Mouse (Mus musculus): ENCODE results near the gene Lrsam1. TPM values are rescaled to one million over a fixed set of nuclear protein-coding genes. Genes with fewer than 3 reads are reported as not detected.
A peak's percentile ranks its signal among the peaks of the same experiment; 100 is the strongest.

Lrsam1 gene
- polyA plus RNA-seq, 1 experiment from 2014 or later = 14.4 TPM

DNA sequence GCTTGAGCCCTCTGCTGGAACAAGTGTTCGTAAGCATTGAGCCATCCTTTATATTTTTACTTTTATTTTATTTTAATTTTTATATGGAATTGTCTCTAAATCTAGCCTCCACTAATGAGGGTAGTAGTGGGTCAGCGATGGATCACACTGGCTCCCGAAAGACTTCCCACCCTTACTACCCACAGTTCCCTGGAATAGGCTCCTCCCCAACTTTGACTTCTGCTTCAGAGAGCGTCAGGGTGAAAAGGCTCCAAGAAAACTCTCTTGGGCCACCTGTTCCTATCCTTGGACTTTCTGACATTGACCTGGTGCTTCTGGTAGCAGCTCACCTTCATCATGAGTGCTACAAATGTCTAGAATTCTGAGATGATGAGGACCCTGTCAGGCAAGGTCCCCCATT, 21.3 kb upstream of the Lrsam1 start:
- H3K4me1 ChIP-seq = peaks cover 12% of the 10 kb centered on the region
- no peaks in the 10 kb centered on the region for H3K27me3 ChIP-seq
- H3K9me3 ChIP-seq = no peaks in the 10 kb centered on the region
- no peak for ATAC-seq (ENCODE audit: insufficient number of reproducible peaks, insufficient read depth, low FRiP score, low TSS enrichment)
- H3K4me2 ChIP-seq (replicated peaks) = peak overlapping the region; percentile 100
- 4% methylated on average over 4 of the region's 4 CpGs for WGBS
- H3K36me3 ChIP-seq = no peaks in the 10 kb centered on the region
- no peak overlapping the region for H3K27ac ChIP-seq
- no peak overlapping the region; the same call in 1 of the 2 replicates for H3K9ac ChIP-seq
- H3K4me3 ChIP-seq = peak overlapping the region; percentile 80

DNA sequence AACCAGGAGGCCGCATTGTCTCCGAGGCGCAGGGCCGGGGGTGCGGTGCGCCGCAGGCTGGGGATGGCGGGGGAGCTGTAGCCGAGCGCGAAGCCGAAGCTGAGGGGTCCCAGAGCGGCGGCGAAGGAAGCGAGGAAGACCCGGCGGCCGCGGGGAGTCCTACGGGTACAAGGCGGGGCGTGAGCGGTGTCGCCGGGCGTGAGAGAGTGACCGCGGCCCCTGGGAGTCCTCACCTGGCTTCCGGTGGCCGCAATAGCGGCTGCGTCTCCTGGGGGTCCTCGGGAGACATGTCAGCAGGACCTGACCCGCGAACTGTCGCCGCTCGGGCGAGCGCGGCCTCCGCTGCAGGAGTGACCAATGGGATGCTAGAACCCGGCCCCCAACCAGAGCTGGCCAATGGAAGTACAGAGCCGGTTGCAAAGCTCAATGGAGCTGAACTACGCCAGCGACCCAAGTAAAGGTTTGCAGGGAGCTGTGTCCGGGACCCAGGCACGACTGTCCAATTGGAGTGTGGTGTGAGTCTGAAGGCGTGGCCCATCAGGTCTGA, 20.4 kb upstream of the Lrsam1 start, which contains the start of gene Slc2a8:
Slc2a8 (minus strand) TSS at position 359 of the 547 bp plus-strand sequence.
- H3K27me3 ChIP-seq = no peaks in the 10 kb centered on the region
- peak; percentile 97 for ATAC-seq (ENCODE audit: insufficient number of reproducible peaks, insufficient read depth, low FRiP score, low TSS enrichment)
- under 1% methylated on average over 50 of the region's 50 CpGs for WGBS
- H3K27ac ChIP-seq = peak within 1 kb of the TSS; percentile 18; the same call in 1 of the 2 replicates
- no peaks in the 10 kb centered on the region for H3K36me3 ChIP-seq
- no peaks in the 10 kb centered on the region for H3K9me3 ChIP-seq
- H3K9ac ChIP-seq = peak within 1 kb of the TSS; percentile 80
- peaks cover 12% of the 10 kb centered on the region for H3K4me1 ChIP-seq
- H3K4me3 ChIP-seq = peak within 1 kb of the TSS; percentile 80
- H3K4me2 ChIP-seq (replicated peaks) = peak within 1 kb of the TSS; percentile 100

DNA sequence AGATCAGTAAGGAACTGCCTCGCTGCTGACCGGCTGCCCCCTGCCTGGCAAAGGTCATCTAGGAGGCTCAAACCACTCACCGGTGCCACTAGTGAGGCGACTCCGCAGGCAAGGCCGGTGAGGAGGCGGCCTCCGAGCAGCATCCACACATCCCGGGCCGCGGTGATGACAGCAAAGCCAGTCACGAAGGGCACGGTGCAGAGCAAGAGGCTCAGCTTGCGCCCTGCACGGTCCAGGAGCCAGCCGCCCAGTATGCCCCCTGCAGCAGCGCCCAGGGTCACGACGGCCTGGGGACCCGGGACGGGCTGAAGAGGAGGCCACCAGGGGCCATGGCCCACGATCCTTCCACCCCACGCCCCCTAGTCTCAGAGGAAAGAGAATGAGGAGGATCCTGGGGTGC, 19.9 kb upstream of the Lrsam1 start:
- H3K4me2 ChIP-seq (replicated peaks) = peak overlapping the region; percentile 100
- no peaks in the 10 kb centered on the region for H3K9me3 ChIP-seq
- peak overlapping the region; percentile 80 for H3K9ac ChIP-seq
- H3K4me1 ChIP-seq = peaks cover 12% of the 10 kb centered on the region
- peak overlapping the region; percentile 18; the same call in 1 of the 2 replicates for H3K27ac ChIP-seq
- peaks cover under 1% of the 10 kb centered on the region; the same call in 1 of the 2 replicates for H3K36me3 ChIP-seq
- WGBS = under 1% methylated on average over 23 of the region's 23 CpGs
- peak overlapping the region; percentile 80 for H3K4me3 ChIP-seq
- ATAC-seq (ENCODE audit: insufficient number of reproducible peaks, insufficient read depth, low FRiP score, low TSS enrichment) = peak; percentile 50
- no peaks in the 10 kb centered on the region for H3K27me3 ChIP-seq

DNA sequence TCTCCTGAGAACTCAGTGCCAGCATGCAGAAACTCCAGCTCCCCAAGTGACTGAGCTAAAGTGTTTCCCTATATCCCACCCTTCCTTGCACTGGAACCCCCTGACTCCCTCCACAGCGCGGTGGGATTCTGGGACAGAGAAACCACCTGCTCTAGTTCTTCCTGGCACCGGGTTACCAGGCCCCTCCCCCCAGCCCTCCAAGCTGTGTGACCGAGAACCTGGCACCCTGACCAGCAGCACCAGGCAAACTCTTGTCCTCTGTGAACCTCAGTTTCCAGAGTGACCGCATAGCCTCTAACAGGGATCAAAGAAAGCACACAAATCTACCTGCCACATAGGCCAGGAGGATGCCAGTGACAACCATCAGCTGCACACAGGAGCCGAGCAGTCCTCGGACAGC, 18.3 kb upstream of the Lrsam1 start:
- no peak overlapping the region for H3K9ac ChIP-seq

DNA sequence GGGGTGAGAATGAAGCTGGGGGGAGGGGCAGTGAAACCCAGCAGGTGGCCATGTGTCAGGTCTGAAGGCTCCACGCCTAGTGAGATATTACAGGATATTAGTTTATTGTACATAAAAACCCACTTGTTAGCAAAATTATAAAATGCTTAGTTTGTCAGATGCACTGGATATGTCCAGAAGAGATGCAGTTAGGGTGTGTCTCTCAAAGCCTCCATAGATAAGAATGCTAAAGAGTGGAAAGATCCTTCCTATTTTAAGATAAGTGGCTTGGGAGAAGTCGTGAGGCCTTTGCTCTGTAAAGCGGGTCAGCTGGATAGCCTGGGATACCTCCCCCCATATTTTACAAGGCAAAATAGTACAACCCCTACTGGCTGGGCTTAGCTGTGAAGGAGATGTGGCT, 17.3 kb upstream of the Lrsam1 start:
- Histone ChIP-seq H3K9me3 (no peaks in the 10 kb centered on the region), H3K9ac (no peak overlapping the region), H3K4me1 (peaks cover 12% of the 10 kb centered on the region), H3K27me3 (no peaks in the 10 kb centered on the region), H3K36me3 (peaks cover 27% of the 10 kb centered on the region), H3K4me3 (no peak overlapping the region), H3K27ac (no peak overlapping the region), H3K4me2 (replicated peaks) (no peak overlapping the region)
- ATAC-seq (ENCODE audit: insufficient number of reproducible peaks, insufficient read depth, low FRiP score, low TSS enrichment) = no peak
- 79% methylated on average over 3 of the region's 3 CpGs for WGBS

More for the DNA sequence above, 18.3 kb upstream of the Lrsam1 start:
- no peak overlapping the region for H3K4me2 ChIP-seq (replicated peaks)
- H3K4me1 ChIP-seq = peaks cover 12% of the 10 kb centered on the region
- H3K27me3 ChIP-seq = no peaks in the 10 kb centered on the region
- H3K36me3 ChIP-seq = peaks cover 17% of the 10 kb centered on the region
- no peak overlapping the region for H3K27ac ChIP-seq
- no peak for ATAC-seq (ENCODE audit: insufficient number of reproducible peaks, insufficient read depth, low FRiP score, low TSS enrichment)
- no peaks in the 10 kb centered on the region for H3K9me3 ChIP-seq
- 86% methylated on average over 7 of the region's 7 CpGs for WGBS
- no peak overlapping the region for H3K4me3 ChIP-seq

DNA sequence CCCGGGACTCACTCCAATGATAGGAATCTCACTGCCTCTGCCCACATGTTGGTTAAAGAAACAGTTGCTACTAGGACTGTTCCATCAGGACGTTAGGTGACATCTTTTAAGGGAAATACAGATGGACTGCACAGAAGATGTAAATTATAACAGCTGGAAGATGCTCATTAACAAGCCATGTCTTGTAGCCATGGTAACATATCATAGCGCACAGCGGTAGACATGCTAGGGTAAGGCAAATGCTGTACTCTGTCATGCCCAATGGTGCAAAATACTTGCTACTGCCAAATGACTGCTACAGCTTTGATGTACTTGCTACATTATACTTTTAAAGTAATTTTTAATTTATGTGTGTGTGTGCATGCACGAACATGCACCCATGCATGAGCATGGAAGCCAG, 15.7 kb upstream of the Lrsam1 start:
- H3K9me3 ChIP-seq = no peaks in the 10 kb centered on the region
- no peak overlapping the region for H3K4me3 ChIP-seq
- 82% methylated on average over 5 of the region's 5 CpGs for WGBS
- ATAC-seq (ENCODE audit: insufficient number of reproducible peaks, insufficient read depth, low FRiP score, low TSS enrichment) = no peak
- H3K27ac ChIP-seq = no peak overlapping the region
- no peak overlapping the region for H3K4me2 ChIP-seq (replicated peaks)
- H3K9ac ChIP-seq = no peak overlapping the region
- no peaks in the 10 kb centered on the region for H3K27me3 ChIP-seq
- H3K4me1 ChIP-seq = peaks cover 12% of the 10 kb centered on the region
- H3K36me3 ChIP-seq = peaks cover 28% of the 10 kb centered on the region

DNA sequence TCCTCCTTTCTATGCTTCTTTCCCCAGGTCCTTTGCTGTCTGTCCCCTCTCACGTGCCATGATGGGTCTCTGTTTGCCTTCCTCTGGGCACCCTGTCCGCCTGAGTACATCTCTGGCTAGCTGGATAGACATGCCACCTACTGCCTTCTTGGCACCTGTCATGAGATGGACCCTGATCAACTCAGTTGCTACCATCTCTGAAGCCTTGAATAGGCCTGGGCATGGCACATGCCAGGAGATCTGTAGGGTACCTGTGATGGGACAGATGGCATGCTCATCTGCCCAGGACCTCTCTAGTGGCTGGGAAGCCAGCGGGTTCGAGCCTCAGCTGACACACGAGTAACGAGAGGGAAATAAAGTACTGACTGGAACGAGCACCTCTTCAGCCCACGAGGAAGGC, 12.8 kb upstream of the Lrsam1 start:
- no peaks in the 10 kb centered on the region for H3K4me1 ChIP-seq
- no peak overlapping the region for H3K27ac ChIP-seq
- H3K4me2 ChIP-seq (replicated peaks) = no peak overlapping the region
- peaks cover 28% of the 10 kb centered on the region for H3K36me3 ChIP-seq
- no peaks in the 10 kb centered on the region for H3K27me3 ChIP-seq
- no peak for ATAC-seq (ENCODE audit: insufficient number of reproducible peaks, insufficient read depth, low FRiP score, low TSS enrichment)
- 89% methylated on average over 8 of the region's 8 CpGs for WGBS
- H3K9ac ChIP-seq = no peak overlapping the region
- H3K4me3 ChIP-seq = no peak overlapping the region
- H3K9me3 ChIP-seq = no peaks in the 10 kb centered on the region

DNA sequence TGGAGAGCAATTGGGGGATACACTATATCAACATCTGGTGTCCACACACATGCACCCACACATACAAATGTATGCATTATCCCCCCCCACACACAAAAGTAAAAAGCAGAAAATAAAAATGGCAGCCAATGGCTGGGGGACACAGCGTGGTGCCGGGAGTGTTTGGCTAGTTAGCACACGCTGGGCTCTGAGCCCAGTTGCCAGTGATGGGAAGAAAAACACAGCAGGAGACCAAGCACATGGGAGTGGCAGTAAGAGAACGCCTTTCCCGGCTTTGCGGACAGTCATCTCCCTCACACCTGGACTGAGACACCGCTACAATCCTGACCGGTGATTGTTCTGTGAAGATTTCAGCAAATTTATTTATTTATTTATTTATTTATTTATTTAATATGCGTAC, 9.8 kb upstream of the Lrsam1 start:
- Histone ChIP-seq H3K4me1 (peaks cover 8% of the 10 kb centered on the region; the same call in 1 of the 2 replicates), H3K36me3 (peaks cover 27% of the 10 kb centered on the region), H3K9me3 (no peaks in the 10 kb centered on the region), H3K4me3 (no peak overlapping the region), H3K4me2 (replicated peaks) (no peak overlapping the region), H3K9ac (no peak overlapping the region), H3K27ac (no peak overlapping the region), H3K27me3 (no peaks in the 10 kb centered on the region)
- 48% methylated on average over 9 of the region's 9 CpGs for WGBS
- no peak for ATAC-seq (ENCODE audit: insufficient number of reproducible peaks, insufficient read depth, low FRiP score, low TSS enrichment)

DNA sequence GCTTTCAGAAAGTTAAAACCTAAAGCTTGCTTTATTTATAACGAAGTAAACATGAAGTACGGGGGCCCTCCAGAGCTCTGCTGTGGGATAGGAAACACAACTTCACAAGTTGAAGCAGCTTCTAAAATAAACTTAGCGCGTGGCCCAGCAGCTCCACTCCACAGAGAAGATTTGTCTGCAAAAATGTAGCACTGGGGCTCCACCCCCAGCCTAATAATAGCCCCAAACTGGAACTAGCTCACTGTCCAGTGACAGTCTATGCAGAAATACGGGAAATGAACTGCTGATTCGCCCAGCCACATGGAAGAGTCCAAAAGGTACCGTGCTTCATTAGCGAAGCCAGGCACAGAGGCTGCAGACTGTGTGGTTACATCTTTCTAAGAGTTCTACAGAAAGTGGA, 7.9 kb upstream of the Lrsam1 start:
- no peak overlapping the region for H3K9ac ChIP-seq
- peaks cover 15% of the 10 kb centered on the region for H3K36me3 ChIP-seq
- H3K4me1 ChIP-seq = peaks cover 17% of the 10 kb centered on the region
- 86% methylated on average over 8 of the region's 8 CpGs for WGBS
- H3K27ac ChIP-seq = no peak overlapping the region
- H3K27me3 ChIP-seq = no peaks in the 10 kb centered on the region
- H3K9me3 ChIP-seq = no peaks in the 10 kb centered on the region
- no peak overlapping the region for H3K4me2 ChIP-seq (replicated peaks)
- ATAC-seq (ENCODE audit: insufficient number of reproducible peaks, insufficient read depth, low FRiP score, low TSS enrichment) = no peak
- H3K4me3 ChIP-seq = no peak overlapping the region

DNA sequence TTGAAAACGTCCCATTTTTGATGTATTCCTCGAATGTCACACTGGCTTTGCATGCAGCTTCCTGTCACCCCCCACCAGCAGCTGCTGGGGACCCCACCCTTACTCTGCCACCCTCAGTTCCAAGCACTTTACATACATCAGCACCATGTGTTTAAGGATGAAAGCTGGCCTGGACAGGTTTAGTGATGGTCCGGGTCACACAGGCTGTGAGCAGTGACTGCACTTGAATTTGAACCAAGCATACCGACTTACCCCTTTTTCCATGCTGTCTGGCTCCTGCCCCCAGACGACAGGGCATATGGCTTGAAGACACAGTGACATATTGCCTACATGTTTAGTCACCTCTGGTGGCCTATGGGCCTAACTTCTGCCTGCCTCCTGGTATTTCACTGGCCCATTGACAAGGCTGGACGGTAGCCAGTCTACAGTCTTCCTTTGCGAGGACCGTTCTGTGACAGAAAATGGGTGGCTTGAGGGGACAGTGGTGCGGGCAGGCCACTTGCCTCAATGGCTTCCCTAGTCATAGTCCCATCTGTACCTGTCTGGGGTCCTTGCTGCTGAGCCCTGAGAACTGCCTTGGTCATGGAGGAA, 6.7 kb upstream of the Lrsam1 start:
- Histone ChIP-seq H3K4me1 (peaks cover 26% of the 10 kb centered on the region), H3K36me3 (peaks cover 18% of the 10 kb centered on the region), H3K9me3 (no peaks in the 10 kb centered on the region), H3K27me3 (no peaks in the 10 kb centered on the region), H3K27ac (no peak overlapping the region), H3K9ac (0 out of 2 replicates have a peak overlapping the region, but pooled peaks have one; percentile 67), H3K4me2 (replicated peaks) (peak overlapping the region; percentile 81; the same call in 1 of the 2 replicates), H3K4me3 (peak overlapping the region; percentile 49)
- ATAC-seq (ENCODE audit: insufficient number of reproducible peaks, insufficient read depth, low FRiP score, low TSS enrichment) = no peak
- WGBS = 82% methylated on average over 9 of the region's 9 CpGs

DNA sequence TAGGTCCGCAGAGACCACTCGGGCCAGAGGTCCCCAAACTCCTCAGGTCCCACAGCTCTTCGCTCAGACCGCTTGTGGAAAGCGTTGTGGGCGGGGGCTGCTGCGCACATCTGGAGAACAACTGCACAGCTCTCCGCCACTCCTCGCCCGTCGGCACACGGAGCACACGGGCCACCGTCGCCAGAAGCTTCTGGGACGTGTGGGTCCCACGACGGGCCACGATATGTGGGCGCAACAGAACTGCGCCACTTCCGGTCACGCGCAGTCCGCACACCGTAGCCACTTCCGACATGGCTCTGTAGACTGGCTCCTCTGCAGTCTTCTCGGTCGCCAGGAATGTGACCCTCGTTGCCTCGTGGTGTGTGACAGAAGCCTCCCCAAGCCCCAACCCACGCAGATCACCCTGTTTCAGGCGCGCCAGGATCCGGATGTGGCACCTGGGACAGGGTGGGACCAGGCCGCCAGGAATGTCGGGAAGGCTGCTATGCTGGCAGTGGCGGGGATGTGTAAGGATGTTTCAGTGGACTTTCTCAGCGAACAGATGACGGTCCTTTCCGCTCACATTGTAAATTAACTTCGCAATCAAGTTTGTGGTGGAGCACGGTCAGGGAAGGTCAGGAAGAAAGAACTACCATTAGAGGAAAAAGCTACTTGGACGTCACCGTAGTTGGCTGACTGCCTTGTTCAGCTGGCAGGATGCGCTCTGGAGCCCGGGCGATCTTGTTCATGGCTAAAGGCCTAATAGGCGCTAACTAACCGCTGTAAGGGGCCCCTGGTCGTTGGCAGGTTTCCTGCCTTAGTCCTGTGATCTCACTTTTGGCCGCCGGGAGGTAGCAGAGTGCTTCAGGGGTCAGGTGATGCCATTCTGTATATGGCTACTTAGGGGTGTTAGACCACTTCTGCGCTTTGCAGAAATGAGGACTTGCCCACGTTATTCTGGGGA, 5.5 kb upstream of the Lrsam1 start:
- H3K9me3 ChIP-seq = no peaks in the 10 kb centered on the region
- peaks cover 26% of the 10 kb centered on the region for H3K36me3 ChIP-seq
- peaks cover 32% of the 10 kb centered on the region for H3K4me1 ChIP-seq
- ATAC-seq (ENCODE audit: insufficient number of reproducible peaks, insufficient read depth, low FRiP score, low TSS enrichment) = peak; percentile 78
- H3K9ac ChIP-seq = peak overlapping the region; percentile 67
- peak overlapping the region; percentile 49 for H3K4me3 ChIP-seq
- no peaks in the 10 kb centered on the region for H3K27me3 ChIP-seq
- H3K4me2 ChIP-seq (replicated peaks) = peak overlapping the region; percentile 81
- under 1% methylated on average over 55 of the region's 55 CpGs for WGBS
- H3K27ac ChIP-seq = peak overlapping the region; percentile 88

Data from embryonic facial prominence, embryonic 12.5 days (tissue).